Mouse (Mus musculus) embryonic facial prominence, embryonic 14.5 days (tissue): ENCODE measurements around the gene Mrap. TPM values are rescaled to one million over a fixed set of nuclear protein-coding genes. Genes with fewer than 3 reads are reported as not detected.

ENCODE experiments used
- ATAC-seq: fragments of 200-750 bp; cut with Nextera tagmentation; 2 replicates; pipeline ENCODE4 v1.8.0; 2017; ENCODE audit warnings: low read depth, moderate number of reproducible peaks, moderate TSS enrichment
- DNase-seq: peaks from one replicate; pipeline ENCODE4 v3.0.0-alpha.2; 2015; ENCODE audit warnings: low spot score
- H3K27ac ChIP-seq: fragments of 300-500 bp; sonication (generic); replicated peaks from 2 replicates; pipeline ENCODE4 v1.5.1; 2014; ENCODE audit warnings: low read depth, mild to moderate bottlenecking, low read length, moderate library complexity
- H3K27me3 ChIP-seq: fragments of 300-500 bp; sonication (generic); replicated peaks from 2 replicates; pipeline ENCODE4 v1.6.1; 2014; ENCODE audit warnings: low read length; ENCODE audit not compliant: control insufficient read depth, insufficient read depth
- H3K36me3 ChIP-seq: fragments of 300-500 bp; sonication (generic); 2 replicates; pipeline ENCODE4 v1.6.1; 2014; ENCODE audit warnings: low read length, mixed read lengths; ENCODE audit not compliant: control insufficient read depth, insufficient read depth
- H3K4me1 ChIP-seq: fragments of 300-500 bp; sonication (generic); 2 replicates; pipeline ENCODE4 v1.6.1; 2014; ENCODE audit warnings: antibody characterized with exemption, low read length; ENCODE audit not compliant: control insufficient read depth, insufficient read depth
- H3K4me2 ChIP-seq: fragments of 300-500 bp; sonication (generic); 2 replicates; pipeline ENCODE4 v1.6.1; 2014; ENCODE audit warnings: low read depth, mild to moderate bottlenecking, low read length, moderate library complexity, mixed read lengths
- H3K4me3 ChIP-seq: fragments of 300-500 bp; sonication (generic); 2 replicates; pipeline ENCODE4 v1.5.1; 2014; ENCODE audit warnings: low read depth, mild to moderate bottlenecking, low read length
- H3K9ac ChIP-seq: fragments of 300-500 bp; sonication (generic); 2 replicates; pipeline ENCODE4 v1.6.1; 2014; ENCODE audit warnings: low read depth, mild to moderate bottlenecking, low read length, moderate library complexity, mixed read lengths
- H3K9me3 ChIP-seq: fragments of 300-500 bp; sonication (generic); 2 replicates; pipeline ENCODE4 v1.6.1; 2016; ENCODE audit warnings: low read length; ENCODE audit not compliant: control insufficient read depth
- whole genome bisulfite sequencing: fragments of 180-500 bp; shearing (Covaris S2); extraction: QIAGEN DNeasy Blood & Tissue Kit; methylation state at CpG from one replicate; pipeline ENCODE4 v1.1.7; 2014; 5-methylcytosine and 5-hydroxymethylcytosine counted together
- polyA plus RNA-seq: library from polyadenylated mRNA; unstranded; fragments of >200 nt; fragmentation: Nextera tagmentation; extraction: Ambion mirVana; gene quantifications from 2 replicates; pipeline ENCODE4 v1.2.1, GENCODE M21; 2014

Mrap gene
- polyA plus RNA-seq, 1 experiment from 2014 or later = 3.8 TPM

GRCm38 (mm10) chr16:90703646-90704045 is 34.4 kb upstream of the Mrap start:
- Histone ChIP-seq H3K27me3 (no peaks in the 10 kb centered on the region), H3K27ac (no peak overlapping the region), H3K9ac (no peak overlapping the region), H3K9me3 (no peaks in the 10 kb centered on the region), H3K4me2 (no peak overlapping the region), H3K36me3 (no peaks in the 10 kb centered on the region), H3K4me1 (no peaks in the 10 kb centered on the region), H3K4me3 (no peak overlapping the region)
- WGBS = 6% methylated on average over 1 of the region's 1 CpGs
- DNase-seq = no peak
- ATAC-seq = no peak

GRCm38 (mm10) chr16:90704161-90704825 is 33.7 kb upstream of the Mrap start:
- H3K36me3 ChIP-seq = no peaks in the 10 kb centered on the region
- no peak overlapping the region for H3K4me3 ChIP-seq
- DNase-seq (no peak), ATAC-seq (no peak)
- H3K27me3 ChIP-seq = no peaks in the 10 kb centered on the region
- no peak overlapping the region for H3K4me2 ChIP-seq
- H3K9ac ChIP-seq = no peak overlapping the region
- WGBS = 55% methylated on average over 13 of the region's 13 CpGs
- no peak overlapping the region for H3K27ac ChIP-seq
- H3K9me3 ChIP-seq = no peaks in the 10 kb centered on the region
- peaks cover 3% of the 10 kb centered on the region for H3K4me1 ChIP-seq

- WGBS = 25% methylated on average over 3 of the region's 3 CpGs
- no peak overlapping the region for H3K4me3 ChIP-seq
- H3K9me3 ChIP-seq = no peaks in the 10 kb centered on the region
- DNase-seq (peak; percentile 30), ATAC-seq (no peak)
- no peaks in the 10 kb centered on the region for H3K27me3 ChIP-seq
- H3K9ac ChIP-seq = no peak overlapping the region
- no peak overlapping the region for H3K27ac ChIP-seq
- H3K4me2 ChIP-seq = no peak overlapping the region
- no peaks in the 10 kb centered on the region for H3K36me3 ChIP-seq
- H3K4me1 ChIP-seq = peaks cover 17% of the 10 kb centered on the region
Measured at GRCm38 (mm10) chr16:90706279-90706678, 31.7 kb upstream of the Mrap start.

GRCm38 (mm10) chr16:90709711-90710289 is 28.2 kb upstream of the Mrap start:
- Histone ChIP-seq H3K9ac (0 out of 2 replicates have a peak overlapping the region, but pooled peaks have one; percentile 16), H3K9me3 (no peaks in the 10 kb centered on the region), H3K4me1 (peaks cover 23% of the 10 kb centered on the region), H3K27me3 (peaks cover 5% of the 10 kb centered on the region; the same call in 1 of the 2 replicates), H3K4me2 (peak overlapping the region; percentile 29), H3K4me3 (0 out of 2 replicates have a peak overlapping the region, but pooled peaks have one; percentile 13), H3K36me3 (no peaks in the 10 kb centered on the region), H3K27ac (no peak overlapping the region)
- ATAC-seq (peak; percentile 81), DNase-seq (peak; percentile 88)
- 29% methylated on average over 17 of the region's 17 CpGs for WGBS

GRCm38 (mm10) chr16:90710313-90710712 is 27.7 kb upstream of the Mrap start:
- ATAC-seq (no peak), DNase-seq (no peak)
- peaks cover 5% of the 10 kb centered on the region; the same call in 1 of the 2 replicates for H3K27me3 ChIP-seq
- peak overlapping the region; percentile 29 for H3K4me2 ChIP-seq
- no peaks in the 10 kb centered on the region for H3K9me3 ChIP-seq
- no peaks in the 10 kb centered on the region for H3K36me3 ChIP-seq
- H3K9ac ChIP-seq = no peak overlapping the region
- H3K27ac ChIP-seq = no peak overlapping the region
- H3K4me1 ChIP-seq = peaks cover 23% of the 10 kb centered on the region
- 52% methylated on average over 12 of the region's 12 CpGs for WGBS
- H3K4me3 ChIP-seq = 0 out of 2 replicates have a peak overlapping the region, but pooled peaks have one; percentile 13

GRCm38 (mm10) chr16:90724051-90724450 is 14.0 kb upstream of the Mrap start:
- ATAC-seq (no peak), DNase-seq (no peak)
- Histone ChIP-seq H3K4me3 (no peak overlapping the region), H3K36me3 (peaks cover 37% of the 10 kb centered on the region), H3K27ac (no peak overlapping the region), H3K9me3 (no peaks in the 10 kb centered on the region), H3K9ac (no peak overlapping the region), H3K4me2 (no peak overlapping the region), H3K4me1 (peaks cover 4% of the 10 kb centered on the region; the same call in 1 of the 2 replicates), H3K27me3 (no peaks in the 10 kb centered on the region)
- 93% methylated on average over 4 of the region's 4 CpGs for whole genome bisulfite sequencing

- Histone ChIP-seq H3K36me3 (peaks cover 18% of the 10 kb centered on the region), H3K27me3 (no peaks in the 10 kb centered on the region), H3K9ac (peak overlapping the region; percentile 80), H3K9me3 (peaks cover 4% of the 10 kb centered on the region; the same call in 1 of the 2 replicates), H3K27ac (0 out of 2 replicates have a peak overlapping the region, but pooled peaks have one; percentile 13), H3K4me2 (peak overlapping the region; percentile 93), H3K4me3 (peak overlapping the region; percentile 62), H3K4me1 (peaks cover 4% of the 10 kb centered on the region; the same call in 1 of the 2 replicates)
- 6% methylated on average over 34 of the region's 38 CpGs for WGBS
- DNase-seq (no peak), ATAC-seq (peak; percentile 48)
Measured at GRCm38 (mm10) chr16:90726600-90727227, 11.3 kb upstream of the Mrap start.

- ATAC-seq (peak; percentile 98), DNase-seq (peak; percentile 97)
- Histone ChIP-seq H3K27ac (peak within 1 kb of the TSS; percentile 69), H3K36me3 (peaks cover 14% of the 10 kb centered on the region), H3K4me1 (peaks cover 4% of the 10 kb centered on the region; the same call in 1 of the 2 replicates), H3K9me3 (peaks cover 4% of the 10 kb centered on the region; the same call in 1 of the 2 replicates), H3K9ac (peak within 1 kb of the TSS; percentile 80), H3K4me3 (peak within 1 kb of the TSS; percentile 62), H3K27me3 (no peaks in the 10 kb centered on the region), H3K4me2 (peak within 1 kb of the TSS; percentile 93)
- WGBS = 0% methylated on average over 44 of the region's 53 CpGs
Measured at GRCm38 (mm10) chr16:90727233-90728115, 10.5 kb upstream of the Mrap start, which contains the start of gene Mis18a. Gene Mis18a, minus strand, starts transcription at chr16:90727404.
